ENCODE assay signal across 9 mouse cellular contexts in genomic region chr7:114580426-114580825, GRCm38 (mm10). TPM values are rescaled to one million over a fixed set of nuclear protein-coding genes. Genes with fewer than 3 reads are reported as not detected.
DNase-seq lines count a peak whose midpoint lies in the region; ATAC-seq and TF ChIP-seq lines count a peak whose summit lies in the region.
"Had no signal": no experiment of that assay in that cellular context is flagged by ENCODE, and none has a peak within 500 bp of the region (broad histone marks: within the 10 kb centered on the region; RNA-seq: fewer than 3 reads in every experiment).

No protein-coding gene starts in this region.

- no peak for TF ChIP-seq EP300 in heart, postnatal 0 days (IDR thresholded peaks at IDR 0.05; ENCODE audit: low read depth)

- no peak for TF ChIP-seq POLR2A in bone marrow macrophage, adult 2 months (IDR thresholded peaks at IDR 0.05; ENCODE audit: borderline replicate concordance, low read depth, low read length)

- TF ChIP-seq CTCF in heart, postnatal 0 days (IDR thresholded peaks at IDR 0.05; ENCODE audit: low read depth) = peak; percentile 76
- TF ChIP-seq CTCF in bone marrow macrophage, adult 2 months (IDR thresholded peaks at IDR 0.05; ENCODE audit: low read depth, low read length) = 0 out of 2 replicates have a peak, but pooled peaks have one; percentile 12
- peak; percentile 90 for TF ChIP-seq CTCF in layer of hippocampus, adult 2 months (conservative IDR thresholded peaks at IDR 0.05)

- no peaks in the 10 kb centered on the region for H3K9me3 ChIP-seq in heart, postnatal 0 days (replicated peaks; ENCODE audit: control insufficient read depth, low read length)
- H3K9me3 ChIP-seq in heart, embryonic 10.5 days = no peaks in the 10 kb centered on the region
- H3K9me3 ChIP-seq: limb, embryonic 12.5 days had no signal

- 7% methylated on average over 4 of the region's 4 CpGs for WGBS in heart, postnatal 0 days
- 5% methylated on average over 4 of the region's 4 CpGs for WGBS in heart, embryonic 10.5 days

- H3K9ac ChIP-seq in heart, postnatal 0 days (replicated peaks; ENCODE audit: low read depth, low read length) = no peak overlapping the region
- H3K9ac ChIP-seq: limb, embryonic 12.5 days had no signal

- H3K36me3 ChIP-seq in heart, postnatal 0 days (replicated peaks; ENCODE audit: control insufficient read depth, insufficient read depth, low read length) = no peaks in the 10 kb centered on the region
- H3K36me3 ChIP-seq in heart, embryonic 10.5 days = no peaks in the 10 kb centered on the region
- H3K36me3 ChIP-seq: limb, embryonic 12.5 days had no signal

- no peak overlapping the region for H3K4me2 ChIP-seq in heart, postnatal 0 days (ENCODE audit: low read depth, low read length)
- H3K4me2 ChIP-seq: limb, embryonic 12.5 days had no signal

- DNase-seq in heart, postnatal 0 days (ENCODE audit: low spot score) = peak; percentile 38
- DNase-seq in heart, embryonic 10.5 days (ENCODE audit: low spot score) = no peak
- DNase-seq in layer of hippocampus, adult 2 months (ENCODE audit: low spot score in 2 of 2) = peak; percentile 34 to 69

- no peak overlapping the region for H3K27ac ChIP-seq in heart, postnatal 0 days (ENCODE audit: low read depth)
- no peak overlapping the region for H3K27ac ChIP-seq in heart, embryonic 10.5 days
- no peak overlapping the region for H3K27ac ChIP-seq in bone marrow macrophage, adult 2 months (ENCODE audit: insufficient read depth, low read depth, low read length)
- H3K27ac ChIP-seq in layer of hippocampus, adult 2 months = no peak overlapping the region
- H3K27ac ChIP-seq: limb, embryonic 12.5 days had no signal

- no peak overlapping the region for H3K4me3 ChIP-seq in heart, postnatal 0 days (ENCODE audit: low read depth, low read length)
- H3K4me3 ChIP-seq in heart, embryonic 10.5 days = no peak overlapping the region
- H3K4me3 ChIP-seq in bone marrow macrophage, adult 2 months (ENCODE audit: insufficient read depth, low read length) = no peak overlapping the region
- H3K4me3 ChIP-seq in layer of hippocampus, adult 2 months = no peak overlapping the region
- H3K4me3 ChIP-seq: limb, embryonic 12.5 days had no signal

- no peak for ATAC-seq in heart, postnatal 0 days (ENCODE audit: insufficient read depth, low read depth)
- ATAC-seq in CD4-positive, CD25-positive, alpha-beta regulatory T cell, adult 4 months = peak; percentile 54
- peak; percentile 65; the same call in 1 of the 2 replicates for ATAC-seq in frontal cortex, adult (ENCODE audit: low TSS enrichment)
- 0 out of 2 replicates have a peak, but pooled peaks have one; percentile 39 for ATAC-seq in megakaryocyte-erythroid progenitor cell, adult 5-6 weeks (replicated peaks; ENCODE audit: low FRiP score, low TSS enrichment, poor library complexity, severe bottlenecking)
- no peak for ATAC-seq in granulocyte monocyte progenitor cell, adult 5-6 weeks (replicated peaks; ENCODE audit: poor library complexity, severe bottlenecking)

- H3K27me3 ChIP-seq in heart, postnatal 0 days (ENCODE audit: control insufficient read depth, insufficient read depth, low read length) = no peaks in the 10 kb centered on the region
- no peaks in the 10 kb centered on the region for H3K27me3 ChIP-seq in heart, embryonic 10.5 days (ENCODE audit: insufficient read depth, poor library complexity, severe bottlenecking)
- H3K27me3 ChIP-seq: limb, embryonic 12.5 days had no signal

- H3K4me1 ChIP-seq in heart, postnatal 0 days (ENCODE audit: control insufficient read depth, insufficient read depth) = no peaks in the 10 kb centered on the region
- H3K4me1 ChIP-seq in heart, embryonic 10.5 days = no peaks in the 10 kb centered on the region
- H3K4me1 ChIP-seq in bone marrow macrophage, adult 2 months (ENCODE audit: control insufficient read depth, insufficient read depth, low read length) = no peaks in the 10 kb centered on the region
- H3K4me1 ChIP-seq: limb, embryonic 12.5 days had no signal

RNA-seq across cellular contexts. Expression of gene Cyp2r1, which starts 17.7 kb away (rescaled TPM):
- total RNA-seq in heart, postnatal 0 days (2014; rRNA removed; ENCODE audit: low replicate concordance) = not detected in 2 replicates
- polyA plus RNA-seq in heart, postnatal 0 days (2015; fragmentation: Nextera tagmentation; extraction: Ambion mirVana) = 1.2 TPM in 2 replicates
- polyA plus RNA-seq in heart, embryonic 10.5 days (2016; fragmentation: Nextera tagmentation; extraction: Ambion mirVana) = 1.3 and 1.5 TPM in 2 replicates
- 1 to 10 TPM; 1.1 to 2.4 TPM for polyA plus RNA-seq in CD4-positive, CD25-positive, alpha-beta regulatory T cell, adult 4 months (2017; shearing (Covaris generic))
- polyA plus RNA-seq in bone marrow macrophage, adult 2 months (2012; ENCODE audit: insufficient read depth, insufficient read length, missing spikeins) = 4.0 and 4.8 TPM in 2 replicates
- total RNA-seq in layer of hippocampus, adult 2 months (2021) = 1 to 10 TPM; 2.0 to 2.2 TPM
- total RNA-seq in megakaryocyte-erythroid progenitor cell, adult 5-6 weeks (2014; fragmentation: Nextera tagmentation) = 2.3 and 4.2 TPM in 2 replicates
- total RNA-seq in megakaryocyte-erythroid progenitor cell, adult 5-6 weeks (2017) = 0.19 TPM in 1 of 2 replicates, not detected in the other
- 2.3 TPM in 1 of 2 replicates, not detected in the other for total RNA-seq in granulocyte monocyte progenitor cell, adult 5-6 weeks (2014; fragmentation: Nextera tagmentation)
- total RNA-seq in granulocyte monocyte progenitor cell, adult 5-6 weeks (2017) = 1.9 and 2.0 TPM in 2 replicates

RNA-seq across cellular contexts. Expression of gene Calca, which starts 55.7 kb away (rescaled TPM):
- 6.0 TPM in 1 of 2 replicates, not detected in the other for total RNA-seq in heart, postnatal 0 days (2014; rRNA removed; ENCODE audit: low replicate concordance)
- 3.0 TPM in 2 replicates for polyA plus RNA-seq in heart, postnatal 0 days (2015; fragmentation: Nextera tagmentation; extraction: Ambion mirVana)
- polyA plus RNA-seq in heart, embryonic 10.5 days (2016; fragmentation: Nextera tagmentation; extraction: Ambion mirVana) = 3.1 and 13.1 TPM in 2 replicates
- not detected for polyA plus RNA-seq in CD4-positive, CD25-positive, alpha-beta regulatory T cell, adult 4 months (2017; shearing (Covaris generic))
- not detected in 2 replicates for polyA plus RNA-seq in bone marrow macrophage, adult 2 months (2012; ENCODE audit: insufficient read depth, insufficient read length, missing spikeins)
- 1 to 10 TPM; 1.0 to 1.2 TPM for total RNA-seq in layer of hippocampus, adult 2 months (2021)
- not detected in 2 replicates for total RNA-seq in megakaryocyte-erythroid progenitor cell, adult 5-6 weeks (2014; fragmentation: Nextera tagmentation)
- total RNA-seq in megakaryocyte-erythroid progenitor cell, adult 5-6 weeks (2017) = not detected in 2 replicates
- total RNA-seq in granulocyte monocyte progenitor cell, adult 5-6 weeks (2014; fragmentation: Nextera tagmentation) = not detected in 2 replicates
- not detected in 2 replicates for total RNA-seq in granulocyte monocyte progenitor cell, adult 5-6 weeks (2017)

Comparison
In these comparisons a context has a peak if more than half of its experiments do, and no peak if none do; other contexts are left out.
1. ATAC-seq: peak in CD4-positive, CD25-positive, alpha-beta regulatory T cell, adult 4 months (single experiment), frontal cortex, adult (single experiment) and megakaryocyte-erythroid progenitor cell, adult 5-6 weeks (single experiment); none in heart, postnatal 0 days (single experiment) and granulocyte monocyte progenitor cell, adult 5-6 weeks (single experiment).
2. CTCF ChIP-seq: peak in every context shown above with its lines; median percentile 90 in layer of hippocampus, adult 2 months; 76 in heart, postnatal 0 days; 12 in bone marrow macrophage, adult 2 months.